Mouse (Mus musculus): ENCODE results near the gene Efna3.

DNA sequence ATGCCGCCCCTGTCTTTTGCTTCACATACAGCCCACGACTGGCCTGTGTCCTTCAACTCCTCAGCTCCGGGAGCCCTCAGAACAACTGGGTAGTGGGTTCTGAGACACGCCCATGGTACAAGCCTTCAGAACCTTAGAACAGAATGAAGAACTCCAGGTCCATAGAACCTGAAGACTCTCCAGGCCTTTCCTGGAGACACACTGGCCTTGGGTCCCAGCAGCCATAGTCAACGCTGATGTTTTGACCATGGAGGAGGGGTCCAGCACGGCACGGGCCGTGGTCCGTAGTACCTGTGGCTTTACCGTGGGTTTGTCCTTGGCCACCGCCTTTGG is 42.4 kb upstream of the Efna3 start, which contains the start of gene Dcst1:
- TF ChIP-seq CTCF (IDR thresholded peaks at IDR 0.05; ENCODE audit: low read depth): no peak
- no peak for TF ChIP-seq EP300 (IDR thresholded peaks at IDR 0.05; ENCODE audit: low read depth)

Measured in heart, postnatal 0 days (tissue).